Mouse (Mus musculus) small intestine, adult 2 months (tissue): Measurements from ENCODE around the gene Arl15. TPM values are rescaled to one million over a fixed set of nuclear protein-coding genes. Genes with fewer than 3 reads are reported as not detected.

Experiments
- H3K27ac ChIP-seq: fragments of 200-500 bp; 2 replicates; pipeline ENCODE4 v1.5.1; 2012; ENCODE audit warnings: low read depth, low read length, control low read depth, inconsistent platforms; ENCODE audit not compliant: insufficient read depth
- H3K27me3 ChIP-seq: fragments of 200-500 bp; 2 replicates; pipeline ENCODE4 v1.6.1; 2012; ENCODE audit warnings: mild to moderate bottlenecking, moderate library complexity, low read length, inconsistent platforms; ENCODE audit not compliant: control insufficient read depth, insufficient read depth
- H3K36me3 ChIP-seq: fragments of 200-500 bp; 2 replicates; pipeline ENCODE4 v1.6.1; 2012; ENCODE audit warnings: mild to moderate bottlenecking, low read length, control low read depth, inconsistent platforms; ENCODE audit not compliant: control insufficient read depth, insufficient read depth
- H3K4me1 ChIP-seq: fragments of 200-500 bp; 2 replicates; pipeline ENCODE4 v1.6.1; 2012; ENCODE audit warnings: low read length, inconsistent platforms, mixed read lengths; ENCODE audit not compliant: control insufficient read depth, insufficient read depth, insufficient read length
- H3K4me3 ChIP-seq: fragments of 200-500 bp; 2 replicates; pipeline ENCODE4 v1.5.1; 2012; ENCODE audit warnings: low read depth, mild to moderate bottlenecking, control low read depth, inconsistent platforms, low read length, moderate library complexity
- CTCF ChIP-seq: fragments of 200-500 bp; IDR thresholded peaks from 2 replicates; pipeline ENCODE4 v1.5.1; 2012; ENCODE audit warnings: low read depth, mild to moderate bottlenecking, control low read depth, inconsistent platforms, low read length, moderate library complexity, mixed read lengths; ENCODE audit not compliant: insufficient replicate concordance, insufficient read length; ENCODE audit errors: extremely low read depth
- POLR2A ChIP-seq: fragments of 200-500 bp; IDR thresholded peaks from 2 replicates; pipeline ENCODE4 v1.6.1; 2012; ENCODE audit warnings: low read depth, mild to moderate bottlenecking, control low read depth, inconsistent platforms, low read length, moderate library complexity
- WGBS: fragments of 180-500 bp; shearing (Covaris S2); methylation state at CpG from one replicate; pipeline ENCODE4 v1.1.7; 2018; 5-methylcytosine and 5-hydroxymethylcytosine counted together
- polyA plus RNA-seq: library from polyadenylated mRNA; depleted of rRNA; stranded (reverse); fragments of >200 nt; gene quantifications from 2 replicates; pipeline ENCODE4 v1.2.3, GENCODE M21; 2012

The Arl15 gene
- polyA plus RNA-seq, 1 experiment, result 2.0 TPM

DNA sequence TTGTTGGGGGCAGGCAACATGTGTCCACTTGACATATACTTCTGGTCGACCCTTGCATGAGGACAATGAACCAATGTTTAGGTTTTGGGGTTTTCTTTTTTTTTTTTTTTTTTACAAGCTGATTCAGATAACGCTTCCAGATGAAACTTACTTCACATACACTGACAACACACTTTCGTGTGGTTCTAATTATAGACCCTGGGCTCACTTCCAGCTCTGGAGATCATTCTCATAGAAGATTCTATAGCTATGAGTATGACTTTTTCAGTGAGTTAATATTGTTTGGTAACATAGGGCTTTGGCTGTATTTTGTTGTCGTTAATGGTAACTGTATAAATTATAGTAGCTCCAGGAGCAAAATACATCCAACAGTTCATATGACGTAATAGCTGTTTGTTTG is 306.9 kb downstream of the Arl15 start:
- 71% methylated on average over 5 of the region's 5 CpGs for WGBS
- Histone ChIP-seq H3K27me3 (no peaks in the 10 kb centered on the region), H3K4me1 (no peaks in the 10 kb centered on the region), H3K4me3 (no peak overlapping the region), H3K27ac (no peak overlapping the region), H3K36me3 (no peaks in the 10 kb centered on the region)
- no peak for TF ChIP-seq CTCF
- TF ChIP-seq POLR2A, result no peak

DNA sequence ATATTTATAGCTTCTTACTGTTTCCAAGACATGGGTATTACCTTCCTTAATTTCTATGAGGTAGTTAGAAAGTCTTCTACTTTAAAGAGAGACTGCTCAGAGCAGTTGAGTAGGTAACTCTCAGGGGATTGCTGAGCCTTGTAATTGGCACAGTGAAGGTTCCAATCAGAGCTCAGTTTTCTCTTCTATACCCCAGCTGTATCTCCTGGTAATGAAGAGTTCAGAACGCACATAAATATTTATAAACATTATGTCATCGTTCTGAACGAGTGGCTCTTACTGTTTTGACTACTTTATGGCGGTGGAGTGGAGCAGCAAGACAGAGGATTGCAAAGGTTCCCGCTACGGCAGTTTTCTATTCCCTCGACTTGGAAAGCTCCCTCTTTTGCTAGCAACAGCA is 311.8 kb downstream of the Arl15 start:
- TF ChIP-seq CTCF (no peak), POLR2A (no peak)
- Histone ChIP-seq H3K27me3 (no peaks in the 10 kb centered on the region), H3K4me3 (no peak overlapping the region)

DNA sequence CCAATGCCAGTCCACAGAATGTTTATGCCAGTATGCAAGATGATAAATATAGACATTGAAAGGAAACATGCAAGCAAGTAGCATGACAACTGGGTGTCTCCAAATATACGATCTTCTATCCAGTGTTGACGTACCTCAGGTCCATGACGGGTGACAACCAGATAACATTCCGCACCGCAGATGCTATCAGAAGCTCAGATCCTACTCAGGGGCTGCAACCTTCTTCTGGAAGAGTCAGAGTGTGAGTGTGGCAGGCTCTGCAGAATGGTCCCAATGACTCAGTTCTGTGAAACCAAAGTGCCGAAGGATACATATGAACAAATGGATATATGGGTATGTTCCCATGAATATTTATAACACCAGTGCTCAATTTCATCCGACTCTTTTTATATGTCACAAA is 313.2 kb downstream of the Arl15 start:
- TF ChIP-seq POLR2A, result no peak
- TF ChIP-seq CTCF, result no peak
- H3K27ac ChIP-seq, result no peak overlapping the region
- H3K27me3 ChIP-seq, result no peaks in the 10 kb centered on the region
- 92% methylated on average over 7 of the region's 7 CpGs for WGBS
- no peaks in the 10 kb centered on the region for H3K4me1 ChIP-seq
- H3K4me3 ChIP-seq, result no peak overlapping the region
- no peaks in the 10 kb centered on the region for H3K36me3 ChIP-seq

More for the DNA sequence above, 311.8 kb downstream of the Arl15 start:
- Histone ChIP-seq H3K36me3 (no peaks in the 10 kb centered on the region), H3K27ac (no peak overlapping the region), H3K4me1 (no peaks in the 10 kb centered on the region)
- 78% methylated on average over 7 of the region's 7 CpGs for WGBS

DNA sequence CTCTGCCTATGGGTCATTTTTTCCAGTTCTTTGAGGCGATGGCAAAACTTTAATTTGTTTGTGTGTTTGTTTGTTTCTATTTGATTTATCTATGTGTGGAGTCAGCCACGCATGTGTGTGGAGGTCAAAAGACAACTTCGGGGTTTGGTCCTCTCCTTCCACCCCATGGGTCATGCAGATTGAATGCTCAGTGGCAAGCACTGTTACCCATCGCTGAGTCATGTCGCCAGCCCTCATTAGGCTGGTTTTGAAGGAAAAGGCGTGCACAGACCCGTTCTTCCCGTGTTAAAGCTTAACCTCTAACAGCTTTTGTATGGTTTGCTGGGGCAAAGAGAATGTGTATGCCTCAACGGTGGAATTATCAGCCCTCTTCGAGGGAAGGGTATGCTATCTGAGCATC is 315.1 kb downstream of the Arl15 start:
- Histone ChIP-seq H3K27me3 (no peaks in the 10 kb centered on the region), H3K36me3 (no peaks in the 10 kb centered on the region), H3K27ac (no peak overlapping the region), H3K4me3 (no peak overlapping the region), H3K4me1 (no peaks in the 10 kb centered on the region)
- 81% methylated on average over 10 of the region's 10 CpGs for WGBS
- no peak for TF ChIP-seq POLR2A
- no peak for TF ChIP-seq CTCF

DNA sequence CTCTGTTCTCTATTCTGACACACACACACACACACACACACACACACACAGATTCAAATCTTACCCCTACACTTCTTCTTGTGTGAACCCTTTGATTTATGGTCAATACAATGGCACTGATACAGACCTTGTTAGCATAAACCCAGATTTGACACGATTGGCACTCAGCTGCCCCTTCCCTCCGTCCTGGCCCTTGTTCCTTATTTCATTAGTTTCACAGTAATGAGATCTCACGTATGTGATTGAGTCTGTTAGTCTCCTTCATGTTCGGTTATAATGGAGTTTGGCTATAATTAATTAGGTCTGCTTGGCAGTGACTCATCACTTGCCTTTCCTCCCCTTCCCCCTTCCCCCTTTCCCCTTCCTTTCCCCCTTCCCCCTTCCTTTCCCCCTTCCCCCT is 315.5 kb downstream of the Arl15 start:
- WGBS, result 76% methylated on average over 4 of the region's 4 CpGs
- H3K36me3 ChIP-seq, result no peaks in the 10 kb centered on the region
- H3K27me3 ChIP-seq, result no peaks in the 10 kb centered on the region
- H3K27ac ChIP-seq, result no peak overlapping the region
- no peak overlapping the region for H3K4me3 ChIP-seq
- H3K4me1 ChIP-seq, result no peaks in the 10 kb centered on the region
- TF ChIP-seq CTCF, result no peak
- TF ChIP-seq POLR2A, result no peak

DNA sequence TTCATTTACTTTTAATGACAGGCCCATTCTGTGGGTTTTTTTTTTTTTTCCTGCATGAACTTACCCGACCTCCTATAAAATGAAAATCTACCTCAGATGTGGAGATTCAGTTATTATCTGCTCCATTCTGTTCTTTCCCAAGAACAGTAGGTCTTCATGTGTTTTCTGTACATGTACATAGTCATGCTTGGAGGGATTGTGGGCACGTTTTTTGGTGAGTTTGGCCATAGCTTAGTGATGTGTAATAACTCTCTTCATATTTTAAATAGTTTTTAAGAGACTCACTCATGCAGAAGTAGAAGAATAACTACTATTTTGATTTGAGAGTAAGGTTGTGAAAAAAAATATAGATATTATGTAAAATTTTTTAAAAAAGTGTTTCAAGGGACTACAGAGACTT is 319.2 kb downstream of the Arl15 start:
- H3K27me3 ChIP-seq, result no peaks in the 10 kb centered on the region
- no peaks in the 10 kb centered on the region for H3K4me1 ChIP-seq
- TF ChIP-seq CTCF, result no peak
- TF ChIP-seq POLR2A, result no peak
- no peak overlapping the region for H3K27ac ChIP-seq
- WGBS, result 69% methylated on average over 2 of the region's 2 CpGs
- no peak overlapping the region for H3K4me3 ChIP-seq
- no peaks in the 10 kb centered on the region for H3K36me3 ChIP-seq

DNA sequence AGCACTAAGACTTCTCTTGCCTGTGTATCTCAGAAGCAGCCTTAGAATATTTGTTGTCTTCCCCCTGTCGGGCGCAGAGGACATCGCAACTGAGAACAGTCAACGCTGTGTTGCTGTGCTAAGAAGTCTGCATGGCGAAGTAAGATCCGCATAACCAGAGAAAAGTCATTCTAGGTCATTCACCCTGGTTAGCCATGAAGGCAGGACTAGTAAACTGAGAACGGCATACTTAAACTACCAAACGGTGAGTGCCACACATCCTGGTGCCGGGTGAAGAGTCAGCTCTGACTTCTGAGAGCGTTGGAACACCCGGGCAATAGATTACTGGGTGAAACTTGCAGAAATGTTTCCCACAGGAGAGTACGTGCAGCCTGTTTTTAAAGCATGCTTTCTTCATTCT is 320.3 kb downstream of the Arl15 start:
- no peaks in the 10 kb centered on the region for H3K36me3 ChIP-seq
- H3K4me1 ChIP-seq, result no peaks in the 10 kb centered on the region
- no peak for TF ChIP-seq POLR2A
- TF ChIP-seq CTCF, result no peak
- H3K27me3 ChIP-seq, result no peaks in the 10 kb centered on the region
- WGBS, result 94% methylated on average over 12 of the region's 12 CpGs
- no peak overlapping the region for H3K27ac ChIP-seq
- no peak overlapping the region for H3K4me3 ChIP-seq

DNA sequence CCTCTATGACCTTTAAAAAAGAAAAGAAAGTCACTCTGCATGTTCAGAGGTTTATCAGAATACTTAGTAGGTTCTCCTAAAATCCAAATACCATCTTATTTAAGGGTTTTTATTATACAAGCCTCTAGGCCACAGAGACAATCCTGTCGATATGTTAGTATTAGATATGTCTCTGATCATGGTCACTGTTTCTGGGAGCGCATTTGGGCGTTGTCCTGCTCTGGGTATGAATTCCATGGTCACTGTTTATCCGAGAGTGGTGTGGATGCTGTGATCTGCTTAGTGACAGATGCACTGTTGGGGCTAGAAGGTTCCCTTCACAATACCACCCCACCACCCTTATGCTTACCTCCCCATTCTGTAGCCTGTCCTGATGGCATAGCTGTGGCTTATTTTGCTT is 320.8 kb downstream of the Arl15 start:
- 88% methylated on average over 4 of the region's 4 CpGs for WGBS
- Histone ChIP-seq H3K4me3 (no peak overlapping the region), H3K27me3 (no peaks in the 10 kb centered on the region), H3K27ac (no peak overlapping the region), H3K36me3 (no peaks in the 10 kb centered on the region), H3K4me1 (no peaks in the 10 kb centered on the region)
- no peak for TF ChIP-seq POLR2A
- TF ChIP-seq CTCF, result no peak
